Mouse (Mus musculus): Measurements from ENCODE around the gene Rprm. TPM values are rescaled to one million over a fixed set of nuclear protein-coding genes. Genes with fewer than 3 reads are reported as not detected.

Rprm gene
- polyA plus RNA-seq, 1 experiment from 2014 or later, result 1.2 TPM

DNA sequence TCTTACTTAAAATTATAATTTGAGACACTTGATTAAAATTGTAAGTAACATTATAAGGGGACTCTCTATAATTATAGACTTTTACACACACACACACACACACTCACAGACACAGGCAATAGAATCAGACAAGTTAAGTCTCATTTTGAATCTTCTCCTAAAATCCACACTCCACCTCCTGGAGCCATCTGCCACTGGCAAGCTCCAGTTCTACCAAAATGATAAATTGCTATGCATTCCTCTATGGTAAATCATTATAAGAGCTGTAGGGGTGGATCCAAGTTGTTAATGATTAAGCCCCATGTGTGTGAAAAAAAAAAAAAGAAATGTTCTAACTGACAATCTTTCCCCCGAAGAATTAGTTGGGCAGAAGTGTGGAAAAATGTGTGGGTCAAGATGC is 13.8 kb downstream of the Rprm start:
- WGBS, result 56% methylated on average over 1 of the region's 1 CpGs
- no peak overlapping the region for H3K4me3 ChIP-seq
- no peaks in the 10 kb centered on the region for H3K27me3 ChIP-seq
- no peaks in the 10 kb centered on the region for H3K9me3 ChIP-seq (replicated peaks)
- ATAC-seq (replicated peaks; ENCODE audit: insufficient number of reproducible peaks, insufficient read depth, low FRiP score, low read depth), result no peak
- H3K4me1 ChIP-seq (replicated peaks), result no peaks in the 10 kb centered on the region
- no peak overlapping the region for H3K9ac ChIP-seq
- no peak overlapping the region for H3K4me2 ChIP-seq
- H3K36me3 ChIP-seq, result no peaks in the 10 kb centered on the region
- H3K27ac ChIP-seq, result no peak overlapping the region

DNA sequence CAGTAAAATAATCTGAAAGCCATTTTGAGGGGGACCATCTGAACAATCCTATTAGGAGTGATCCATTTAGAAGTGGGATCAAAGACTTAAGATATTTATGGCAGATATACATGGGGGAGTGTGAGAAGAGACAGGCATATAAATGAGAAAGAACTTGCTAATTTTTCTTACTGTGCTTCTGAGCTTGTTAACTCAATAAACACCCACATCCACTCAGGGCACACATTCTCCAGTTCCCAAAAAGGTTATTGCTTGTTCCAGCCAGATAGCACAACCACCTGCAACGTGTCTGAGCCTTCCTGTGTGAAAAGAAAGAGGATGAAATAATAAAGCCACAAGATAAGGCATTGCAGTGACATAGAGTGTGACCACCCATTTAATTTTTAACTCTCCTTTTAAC is 22.9 kb downstream of the Rprm start:
- no peaks in the 10 kb centered on the region for H3K9me3 ChIP-seq (replicated peaks)
- no peak overlapping the region for H3K4me3 ChIP-seq
- no peak overlapping the region for H3K9ac ChIP-seq
- H3K4me1 ChIP-seq (replicated peaks), result no peaks in the 10 kb centered on the region
- WGBS, result 23% methylated on average over 1 of the region's 1 CpGs
- no peak overlapping the region for H3K27ac ChIP-seq
- no peaks in the 10 kb centered on the region for H3K36me3 ChIP-seq
- H3K27me3 ChIP-seq, result no peaks in the 10 kb centered on the region
- no peak overlapping the region for H3K4me2 ChIP-seq
- ATAC-seq (replicated peaks; ENCODE audit: insufficient number of reproducible peaks, insufficient read depth, low FRiP score, low read depth), result no peak

DNA sequence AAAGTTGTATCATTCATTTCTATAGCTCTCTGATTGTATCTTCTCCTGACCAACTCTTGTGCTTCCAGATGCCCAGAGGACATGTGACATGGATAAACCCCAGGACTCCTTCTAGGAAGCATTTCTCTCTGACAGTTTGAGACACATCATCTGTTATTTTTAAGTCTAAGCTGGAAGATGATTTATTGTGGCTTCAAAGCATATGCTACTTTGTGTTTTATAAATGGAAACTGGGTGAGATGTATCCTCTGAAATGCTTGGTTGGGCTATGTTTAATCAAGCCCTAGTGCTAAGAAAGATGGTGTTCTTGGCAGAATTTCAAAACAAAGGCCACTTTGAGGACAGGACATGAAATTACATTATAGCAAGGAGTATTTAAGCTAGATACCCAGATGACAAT is 24.3 kb downstream of the Rprm start:
- no peaks in the 10 kb centered on the region for H3K27me3 ChIP-seq
- no peak for ATAC-seq (replicated peaks; ENCODE audit: insufficient number of reproducible peaks, insufficient read depth, low FRiP score, low read depth)

More for the DNA sequence above, 24.3 kb downstream of the Rprm start:
- Histone ChIP-seq H3K4me3 (no peak overlapping the region), H3K4me1 (replicated peaks) (no peaks in the 10 kb centered on the region), H3K36me3 (no peaks in the 10 kb centered on the region), H3K4me2 (no peak overlapping the region), H3K9me3 (replicated peaks) (no peaks in the 10 kb centered on the region), H3K9ac (no peak overlapping the region), H3K27ac (no peak overlapping the region)
